Mouse (Mus musculus): ENCODE results near the gene Spats1. TPM values are rescaled to one million over a fixed set of nuclear protein-coding genes. Genes with fewer than 3 reads are reported as not detected.

Spats1 gene
- total RNA-seq (2021) = not detected
- long read RNA-seq, experiment 1 = 0 reads
- long read RNA-seq, experiment 2 = 0 reads

GRCm38 (mm10) chr17:45474669-45475465 lies at the start of gene Spats1:
Spats1 (minus strand) TSS chr17:45475415.
- DNase-seq = peak; percentile 29

- DNase-seq = no peak
These were observed 49.7 kb upstream of the Spats1 start for GRCm38 (mm10) chr17:45524961-45525360.

- DNase-seq = no peak
These were observed 48.0 kb upstream of the Spats1 start, which contains the start of gene Tcte1 for GRCm38 (mm10) chr17:45523263-45523662. Tcte1 (plus strand) TSS chr17:45523434.

GRCm38 (mm10) chr17:45520136-45520535 lies 44.9 kb upstream of the Spats1 start:
- no peak for DNase-seq

- no peak for DNase-seq
These were observed 43.7 kb upstream of the Spats1 start for GRCm38 (mm10) chr17:45518766-45519475.

GRCm38 (mm10) chr17:45517549-45518215 lies 42.5 kb upstream of the Spats1 start:
- DNase-seq = no peak

- DNase-seq = no peak
These were observed 41.9 kb upstream of the Spats1 start for GRCm38 (mm10) chr17:45517135-45517534.

GRCm38 (mm10) chr17:45516488-45516887 lies 41.3 kb upstream of the Spats1 start:
- peak; percentile 44 for DNase-seq

- no peak for DNase-seq
These were observed 40.6 kb upstream of the Spats1 start for GRCm38 (mm10) chr17:45515806-45516205.

- no peak for DNase-seq
These were observed 40.0 kb upstream of the Spats1 start for GRCm38 (mm10) chr17:45515204-45515726.

GRCm38 (mm10) chr17:45511757-45512156 lies 36.5 kb upstream of the Spats1 start:
- no peak for DNase-seq

- no peak for DNase-seq
These were observed 35.7 kb upstream of the Spats1 start for GRCm38 (mm10) chr17:45510871-45511270.

GRCm38 (mm10) chr17:45506700-45507189 lies 31.5 kb upstream of the Spats1 start, which contains the start of gene Aars2:
Aars2 (plus strand) TSS chr17:45506841.
- DNase-seq = peak; percentile 90

GRCm38 (mm10) chr17:45505941-45506465 lies 30.8 kb upstream of the Spats1 start:
- no peak for DNase-seq

- DNase-seq = no peak
These were observed 28.2 kb upstream of the Spats1 start for GRCm38 (mm10) chr17:45503301-45503973.

- DNase-seq = no peak
These were observed 27.1 kb upstream of the Spats1 start for GRCm38 (mm10) chr17:45502324-45502723.

GRCm38 (mm10) chr17:45500981-45501380 lies 25.8 kb upstream of the Spats1 start:
- no peak for DNase-seq

- no peak for DNase-seq
These were observed 24.3 kb upstream of the Spats1 start for GRCm38 (mm10) chr17:45499516-45499915.

- no peak for DNase-seq
These were observed 23.2 kb upstream of the Spats1 start for GRCm38 (mm10) chr17:45498397-45498796.

GRCm38 (mm10) chr17:45495398-45495797 lies 20.2 kb upstream of the Spats1 start:
- no peak for DNase-seq

GRCm38 (mm10) chr17:45490532-45491154 lies 15.4 kb upstream of the Spats1 start:
- DNase-seq = no peak

All from gastrocnemius, postnatal 25 days (tissue).